In genomic region chr19:6543518-6543917, GRCm38 (mm10) we compare ENCODE assay signal across 20 mouse cellular contexts. TPM values are rescaled to one million over a fixed set of nuclear protein-coding genes. Genes with fewer than 3 reads are reported as not detected.
DNase-seq lines count a peak whose midpoint lies in the region; ATAC-seq and TF ChIP-seq lines count a peak whose summit lies in the region.
"Had no signal": no experiment of that assay in that cellular context is flagged by ENCODE, and none has a peak within 500 bp of the region (broad histone marks: within the 10 kb centered on the region; RNA-seq: fewer than 3 reads in every experiment).

No protein-coding gene starts in this region.

- no peaks in the 10 kb centered on the region for H3K27me3 ChIP-seq in hindbrain, embryonic 16.5 days (replicated peaks; ENCODE audit: control insufficient read depth, insufficient read depth, low read length)
- no peaks in the 10 kb centered on the region for H3K27me3 ChIP-seq in hindbrain, embryonic 14.5 days (ENCODE audit: control insufficient read depth, insufficient read depth, low read length)
- no peaks in the 10 kb centered on the region for H3K27me3 ChIP-seq in CH12.LX (replicated peaks)
- H3K27me3 ChIP-seq: embryonic facial prominence, embryonic 15.5 days; liver, embryonic 15.5 days; midbrain, embryonic 15.5 days had no signal

- dilution Hi-C loops in CH12.LX (cut with MboI; ENCODE audit: extremely low pct_ligation_motif_present, extremely low pct_unique_long_range_greater_than_20kb, low sequenced_read_pairs): no loop called here

- ATAC-seq in cerebellum, adult (ENCODE audit: insufficient number of reproducible peaks, low FRiP score, low TSS enrichment): no peak
- no peak for ATAC-seq in hindbrain, embryonic 16.5 days
- no peak for ATAC-seq in hindbrain, embryonic 14.5 days (ENCODE audit: low FRiP score)
- ATAC-seq: lung, postnatal 0 days; midbrain, embryonic 15.5 days had no signal

- peaks cover 4% of the 10 kb centered on the region; the same call in 1 of the 2 replicates for H3K4me1 ChIP-seq in hindbrain, embryonic 16.5 days (ENCODE audit: control insufficient read depth, insufficient read depth, low read depth, low read length)
- H3K4me1 ChIP-seq in hindbrain, embryonic 14.5 days (replicated peaks; ENCODE audit: control insufficient read depth, insufficient read depth, low read length): no peaks in the 10 kb centered on the region
- peaks cover 32 to 67% of the 10 kb centered on the region in 2 experiments for H3K4me1 ChIP-seq in CH12.LX (ENCODE audit: control insufficient read depth in 1 of 2, insufficient read depth in 2 of 2)
- H3K4me1 ChIP-seq: embryonic facial prominence, embryonic 15.5 days; limb, embryonic 13.5 days; liver, embryonic 15.5 days had no signal

- H3K4me3 ChIP-seq in hindbrain, embryonic 16.5 days (ENCODE audit: low read length): no peak overlapping the region
- H3K4me3 ChIP-seq in hindbrain, embryonic 14.5 days (replicated peaks; ENCODE audit: low read length): no peak overlapping the region
- no peak overlapping the region for H3K4me3 ChIP-seq in CH12.LX (replicated peaks in 1 of 3; ENCODE audit: low read depth in 2 of 3, low read length in 2 of 3, poor library complexity in 1 of 3)
- H3K4me3 ChIP-seq: embryonic facial prominence, embryonic 15.5 days; limb, embryonic 13.5 days; liver, embryonic 15.5 days; midbrain, embryonic 15.5 days had no signal

- WGBS in hindbrain, embryonic 16.5 days: 44% methylated on average over 7 of the region's 7 CpGs
- WGBS in hindbrain, embryonic 14.5 days: 52% methylated on average over 7 of the region's 7 CpGs

- H3K79me2 ChIP-seq in CH12.LX (replicated peaks; ENCODE audit: control insufficient read depth, extremely low read depth, insufficient read depth, poor library complexity, severe bottlenecking): no peaks in the 10 kb centered on the region

- peak overlapping the region; percentile 15; the same call in 1 of the 2 replicates for H3K27ac ChIP-seq in hindbrain, embryonic 16.5 days (ENCODE audit: low read depth, low read length)
- no peak overlapping the region for H3K27ac ChIP-seq in hindbrain, embryonic 14.5 days
- H3K27ac ChIP-seq in CH12.LX (ENCODE audit: insufficient read depth, low read depth): no peak overlapping the region
- H3K27ac ChIP-seq: embryonic facial prominence, embryonic 15.5 days; limb, embryonic 13.5 days; liver, embryonic 15.5 days; midbrain, embryonic 15.5 days had no signal

- no peaks in the 10 kb centered on the region for H3K36me3 ChIP-seq in hindbrain, embryonic 16.5 days (ENCODE audit: control insufficient read depth, insufficient read depth, low read length)
- H3K36me3 ChIP-seq in hindbrain, embryonic 14.5 days (replicated peaks; ENCODE audit: control insufficient read depth, insufficient read depth): no peaks in the 10 kb centered on the region
- H3K36me3 ChIP-seq in CH12.LX (replicated peaks in 1 of 2; ENCODE audit: control insufficient read depth in 1 of 2, insufficient read depth in 1 of 2, low read length in 1 of 2): no peaks in the 10 kb centered on the region
- H3K36me3 ChIP-seq: embryonic facial prominence, embryonic 15.5 days; limb, embryonic 13.5 days; liver, embryonic 15.5 days; midbrain, embryonic 15.5 days had no signal

- TF ChIP-seq CTCF in CH12.LX (conservative IDR thresholded peaks at IDR 0.05 in 1 of 2, IDR thresholded peaks at IDR 0.05 in 1 of 2; ENCODE audit: low read depth in 2 of 2, low read length in 2 of 2): no peak

- DNase-seq in cerebellum, adult 8-10 months: peak; percentile 28
- DNase-seq in hindbrain, embryonic 14.5 days (ENCODE audit: low spot score): no peak
- DNase-seq in layer of hippocampus, adult 11-12 months (ENCODE audit: low spot score): peak; percentile 5
- DNase-seq in layer of hippocampus, postnatal 36 days: no peak
- peak; percentile 48 for DNase-seq in CH12.LX (ENCODE audit: extremely low read depth)
- DNase-seq in right cerebral cortex, postnatal 36 days (ENCODE audit: low spot score in 2 of 2): no peak
- DNase-seq: embryo, embryonic 11 days; gastrocnemius, postnatal 25 days; heart, postnatal 10 days had no signal

- TF ChIP-seq RAD21 in CH12.LX (IDR thresholded peaks at IDR 0.05; ENCODE audit: low read depth, low read length): no peak

- in situ Hi-C loops in CH12.LX (cut with MboI; ENCODE audit: low pct_ligation_motif_present, low pct_unique_long_range_greater_than_20kb, low sequenced_read_pairs): loop anchor here (5.0 kb wide), 1 partner anchor 36 kb away; no protein-coding TSS in a partner anchor

- no peaks in the 10 kb centered on the region for H3K9me3 ChIP-seq in hindbrain, embryonic 16.5 days (ENCODE audit: control insufficient read depth, low read length)
- H3K9me3 ChIP-seq in hindbrain, embryonic 14.5 days (ENCODE audit: control insufficient read depth, low read length): no peaks in the 10 kb centered on the region
- peaks cover 12% of the 10 kb centered on the region for H3K9me3 ChIP-seq in CH12.LX (replicated peaks; ENCODE audit: low read length)
- H3K9me3 ChIP-seq: embryonic facial prominence, embryonic 15.5 days; liver, embryonic 15.5 days; midbrain, embryonic 15.5 days had no signal

- TF ChIP-seq POLR2A in CH12.LX (IDR thresholded peaks at IDR 0.05; ENCODE audit: low read depth, low read length): no peak

- TF ChIP-seq EP300 in CH12.LX (IDR thresholded peaks at IDR 0.05; ENCODE audit: low read length): no peak

- no peak overlapping the region for H3K9ac ChIP-seq in hindbrain, embryonic 16.5 days (ENCODE audit: low read depth, low read length)
- H3K9ac ChIP-seq in hindbrain, embryonic 14.5 days: no peak overlapping the region
- H3K9ac ChIP-seq in CH12.LX (ENCODE audit: insufficient read depth, low read depth): no peak overlapping the region
- H3K9ac ChIP-seq: embryonic facial prominence, embryonic 15.5 days; limb, embryonic 13.5 days; liver, embryonic 15.5 days; midbrain, embryonic 15.5 days had no signal

- H3K4me2 ChIP-seq in hindbrain, embryonic 16.5 days (ENCODE audit: low read length): no peak overlapping the region
- no peak overlapping the region for H3K4me2 ChIP-seq in hindbrain, embryonic 14.5 days (replicated peaks)
- H3K4me2 ChIP-seq in CH12.LX (ENCODE audit: insufficient read depth, low read depth, poor library complexity, severe bottlenecking): no peak overlapping the region
- H3K4me2 ChIP-seq: embryonic facial prominence, embryonic 15.5 days; limb, embryonic 13.5 days; liver, embryonic 15.5 days; midbrain, embryonic 15.5 days had no signal

TF ChIP-seq in CH12.LX, 34 proteins besides CTCF, POLR2A, EP300 and RAD21:
- TF ChIP-seq MAX (IDR thresholded peaks at IDR 0.05; ENCODE audit: low read length) (no peak), ELF1 (IDR thresholded peaks at IDR 0.05; ENCODE audit: low read depth, low read length) (no peak), KAT2A (IDR thresholded peaks at IDR 0.05; ENCODE audit: insufficient replicate concordance, low read length) (no peak), MAFK (IDR thresholded peaks at IDR 0.05; ENCODE audit: insufficient replicate concordance, low read length) (no peak), ETS1 (conservative IDR thresholded peaks at IDR 0.05; ENCODE audit: low read depth, low read length) (no peak), ZKSCAN1 (IDR thresholded peaks at IDR 0.05; ENCODE audit: borderline replicate concordance, low read depth, low read length) (no peak), GABPA (IDR thresholded peaks at IDR 0.05; ENCODE audit: insufficient replicate concordance, low read depth, low read length) (no peak), MYC (IDR thresholded peaks at IDR 0.05; ENCODE audit: low read depth, low read length) (no peak), SIN3A (IDR thresholded peaks at IDR 0.05; ENCODE audit: low read length) (no peak), JUN (IDR thresholded peaks at IDR 0.05; ENCODE audit: insufficient read depth, low read depth, low read length) (no peak), NRF1 (IDR thresholded peaks at IDR 0.05; ENCODE audit: low read depth, low read length) (no peak), BHLHE40 (IDR thresholded peaks at IDR 0.05; ENCODE audit: low read depth, low read length) (no peak), MAZ (IDR thresholded peaks at IDR 0.05; ENCODE audit: low read depth, low read length) (no peak), ZNF384 (IDR thresholded peaks at IDR 0.05; ENCODE audit: low read depth, low read length) (no peak), CHD1 (IDR thresholded peaks at IDR 0.05; ENCODE audit: low read depth, low read length) (no peak), ZC3H11A (IDR thresholded peaks at IDR 0.05; ENCODE audit: low read depth, low read length) (no peak)
TF ChIP-seq in CH12.LX: peak in this region for 0.

RNA-seq across cellular contexts. Expression of gene Slc22a12, which starts 0.7 kb away (rescaled TPM):
- 0.14 TPM in 1 of 2 replicates, not detected in the other for polyA plus RNA-seq in hindbrain, embryonic 16.5 days (2015; fragmentation: Nextera tagmentation; extraction: Ambion mirVana)
- polyA plus RNA-seq in hindbrain, embryonic 14.5 days (2014; fragmentation: Nextera tagmentation; extraction: Ambion mirVana): not detected in 2 replicates
- under 1 TPM; 0.40 to 0.71 TPM for total RNA-seq in layer of hippocampus, postnatal 36 days (2021)
- total RNA-seq in CH12.LX (2012; rRNA removed) (0.17 TPM in 1 of 2 replicates, not detected in the other), CH12.LX (2014; rRNA removed) (0.24 and 0.94 TPM in 2 replicates)
- polyA plus RNA-seq in CH12.LX (2012; ENCODE audit: insufficient read length, low read depth): 1.2 and 2.1 TPM in 2 replicates
- total RNA-seq: gastrocnemius, postnatal 25 days; heart, postnatal 10 days; megakaryocyte progenitor cell, adult 5-6 weeks had no signal
- polyA plus RNA-seq: embryonic facial prominence, embryonic 15.5 days; forebrain, embryonic 11.5 days; limb, embryonic 13.5 days; liver, embryonic 15.5 days; stomach, embryonic 16.5 days; thymus, postnatal 0 days had no signal

Comparison
In these comparisons a context has a peak if more than half of its experiments do, and no peak if none do; other contexts are left out.
1. DNase-seq: peak in cerebellum, adult 8-10 months (single experiment), layer of hippocampus, adult 11-12 months (single experiment) and CH12.LX (single experiment); none in hindbrain, embryonic 14.5 days (single experiment), layer of hippocampus, postnatal 36 days (0 of 2) and right cerebral cortex, postnatal 36 days (0 of 2).